Mouse (Mus musculus) forebrain, embryonic 14.5 days (tissue): ENCODE data around the gene Fam118b. TPM values are rescaled to one million over a fixed set of nuclear protein-coding genes. Genes with fewer than 3 reads are reported as not detected.

ENCODE experiments used
- ATAC-seq: fragments of 200-750 bp; cut with Nextera tagmentation; 2 replicates; pipeline ENCODE4 v1.8.0; 2017; ENCODE audit warnings: mild to moderate bottlenecking, moderate library complexity
- DNase-seq: peaks from one replicate; pipeline ENCODE4 v3.0.0-alpha.2; 2015; ENCODE audit warnings: low spot score
- H3K27ac ChIP-seq: fragments of 300-500 bp; sonication (generic); 2 replicates; pipeline ENCODE4 v1.5.1; 2014; ENCODE audit warnings: low read depth, mild to moderate bottlenecking, control low read depth, low read length, moderate library complexity
- H3K27me3 ChIP-seq: fragments of 300-500 bp; sonication (generic); replicated peaks from 2 replicates; pipeline ENCODE4 v1.6.1; 2014; ENCODE audit warnings: low read length, control low read depth, mixed read lengths; ENCODE audit not compliant: control insufficient read depth, insufficient read depth
- H3K36me3 ChIP-seq: fragments of 300-500 bp; sonication (generic); 2 replicates; pipeline ENCODE4 v1.6.1; 2014; ENCODE audit warnings: low read length, control low read depth; ENCODE audit not compliant: control insufficient read depth, insufficient read depth
- H3K4me1 ChIP-seq: fragments of 300-500 bp; sonication (generic); 2 replicates; pipeline ENCODE4 v1.6.1; 2014; ENCODE audit warnings: antibody characterized with exemption, low read length, control low read depth; ENCODE audit not compliant: control insufficient read depth, insufficient read depth
- H3K4me2 ChIP-seq: fragments of 300-500 bp; sonication (generic); 2 replicates; pipeline ENCODE4 v1.6.1; 2014; ENCODE audit warnings: mild to moderate bottlenecking, control low read depth, low read length
- H3K4me3 ChIP-seq: fragments of 300-500 bp; sonication (generic); 2 replicates; pipeline ENCODE4 v1.5.1; 2014; ENCODE audit warnings: low read depth, low read length, control low read depth
- H3K9ac ChIP-seq: fragments of 300-500 bp; sonication (generic); 2 replicates; pipeline ENCODE4 v1.6.1; 2014; ENCODE audit warnings: mild to moderate bottlenecking, low read length, control low read depth, moderate library complexity
- H3K9me3 ChIP-seq: fragments of 300-500 bp; sonication (generic); replicated peaks from 2 replicates; pipeline ENCODE4 v1.6.1; 2016; ENCODE audit warnings: low read length, control low read depth, mixed read lengths; ENCODE audit not compliant: control insufficient read depth
- WGBS: fragments of 180-500 bp; shearing (Covaris S2); extraction: QIAGEN DNeasy Blood & Tissue Kit; methylation state at CpG from one replicate; pipeline ENCODE4 v1.1.7; 2014; 5-methylcytosine and 5-hydroxymethylcytosine counted together
- polyA plus RNA-seq: library from polyadenylated mRNA; unstranded; fragments of >200 nt; fragmentation: Nextera tagmentation; extraction: Ambion mirVana; gene quantifications from 2 replicates; pipeline ENCODE4 v1.2.1, GENCODE M21; 2014

Fam118b gene
- polyA plus RNA-seq, 1 experiment from 2014 or later: 95.0 TPM

DNA sequence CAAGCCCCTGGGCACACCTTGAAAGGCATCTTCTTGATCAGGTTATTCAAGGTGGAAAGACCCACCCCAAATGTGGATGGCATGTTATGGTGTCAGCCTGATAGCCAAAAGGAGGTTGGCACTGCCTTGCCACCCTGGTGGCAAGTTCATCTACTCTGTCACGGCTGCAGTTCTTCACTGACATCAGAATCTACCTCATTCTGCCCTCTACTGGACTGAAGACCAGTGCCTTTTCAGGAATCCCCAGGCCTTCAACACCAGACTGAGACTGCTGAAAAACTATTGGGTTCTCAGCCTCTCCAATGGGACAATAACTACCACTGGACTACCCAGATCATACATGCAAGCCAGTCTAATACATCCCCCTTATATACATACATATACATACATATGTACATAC is 27.9 kb downstream of the Fam118b start:
- ATAC-seq (no peak), DNase-seq (no peak)
- H3K4me2 ChIP-seq: no peak overlapping the region
- no peaks in the 10 kb centered on the region for H3K27me3 ChIP-seq
- no peak overlapping the region for H3K9ac ChIP-seq
- no peaks in the 10 kb centered on the region for H3K9me3 ChIP-seq
- no peaks in the 10 kb centered on the region for H3K4me1 ChIP-seq
- H3K4me3 ChIP-seq: no peak overlapping the region
- H3K36me3 ChIP-seq: peaks cover 11% of the 10 kb centered on the region
- no peak overlapping the region for H3K27ac ChIP-seq
- 79% methylated on average over 1 of the region's 1 CpGs for WGBS

DNA sequence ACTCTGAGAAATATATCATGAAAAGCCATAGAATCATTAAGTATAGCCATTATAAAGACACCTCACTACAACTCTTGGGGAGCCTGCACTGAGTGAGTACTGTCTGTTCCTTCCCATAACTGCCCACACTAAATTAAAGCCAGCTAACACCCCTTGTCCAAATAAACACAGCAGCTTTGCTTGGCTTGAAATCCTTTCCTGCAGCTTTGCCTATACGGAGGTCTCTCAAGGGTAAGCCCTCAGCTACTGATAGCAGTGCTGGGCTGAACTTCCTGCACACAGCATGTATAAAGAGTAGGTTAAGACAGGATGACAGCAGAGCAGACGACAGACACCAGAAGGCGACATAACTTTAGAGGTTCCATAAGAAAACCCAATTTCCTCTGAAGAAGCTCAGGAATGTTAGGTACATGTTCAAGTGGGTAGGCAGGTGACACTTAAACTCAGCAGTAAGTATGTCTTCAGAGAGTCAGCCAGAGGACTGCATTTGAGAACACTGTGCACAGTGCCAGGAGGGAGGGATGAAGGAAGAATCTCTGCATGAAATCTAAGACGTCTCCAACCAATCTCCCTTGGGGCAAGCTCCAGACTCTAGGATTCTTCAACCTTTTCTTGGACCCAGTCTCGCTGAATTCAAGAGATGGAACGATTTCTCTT is 28.6 kb downstream of the Fam118b start:
- no peaks in the 10 kb centered on the region for H3K27me3 ChIP-seq
- DNase-seq (no peak), ATAC-seq (no peak)
- no peaks in the 10 kb centered on the region for H3K9me3 ChIP-seq
- WGBS: 86% methylated on average over 6 of the region's 6 CpGs
- H3K27ac ChIP-seq: no peak overlapping the region
- H3K4me1 ChIP-seq: no peaks in the 10 kb centered on the region
- no peak overlapping the region for H3K4me2 ChIP-seq
- H3K9ac ChIP-seq: no peak overlapping the region
- H3K36me3 ChIP-seq: peaks cover 18% of the 10 kb centered on the region
- H3K4me3 ChIP-seq: no peak overlapping the region

DNA sequence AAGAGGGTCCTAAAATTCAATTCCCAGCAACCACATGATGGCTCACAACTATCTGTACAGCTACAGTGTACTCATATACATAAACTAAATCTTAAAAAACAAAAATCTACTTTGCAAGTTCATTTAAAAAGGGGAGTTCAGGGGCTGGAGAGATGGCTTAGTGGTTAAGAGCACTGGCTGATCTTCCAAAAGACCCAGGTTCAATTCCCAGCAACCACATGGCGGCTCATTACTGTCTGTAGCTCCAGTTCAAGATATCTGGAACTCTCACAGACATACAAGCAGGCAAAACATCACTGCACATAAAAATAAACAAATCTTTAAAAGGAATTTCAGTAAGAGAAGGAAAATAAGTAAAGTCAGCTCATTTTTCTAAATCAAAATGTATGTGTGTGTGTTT is 29.2 kb downstream of the Fam118b start:
- Histone ChIP-seq H3K27me3 (no peaks in the 10 kb centered on the region), H3K9me3 (no peaks in the 10 kb centered on the region), H3K4me1 (no peaks in the 10 kb centered on the region), H3K9ac (no peak overlapping the region), H3K4me3 (no peak overlapping the region), H3K36me3 (peaks cover 23% of the 10 kb centered on the region), H3K27ac (no peak overlapping the region), H3K4me2 (no peak overlapping the region)
- WGBS: 92% methylated on average over 1 of the region's 1 CpGs
- no peak for ATAC-seq
- no peak for DNase-seq

GRCm38 (mm10) chr9:35235996-35236395 is 31.6 kb downstream of the Fam118b start:
- whole genome bisulfite sequencing: 61% methylated on average over 3 of the region's 3 CpGs
- Histone ChIP-seq H3K27me3 (no peaks in the 10 kb centered on the region), H3K9ac (no peak overlapping the region), H3K9me3 (no peaks in the 10 kb centered on the region), H3K4me1 (no peaks in the 10 kb centered on the region), H3K36me3 (peaks cover 35% of the 10 kb centered on the region), H3K4me3 (no peak overlapping the region), H3K4me2 (no peak overlapping the region), H3K27ac (no peak overlapping the region)
- no peak for DNase-seq
- no peak for ATAC-seq

- WGBS: 95% methylated on average over 3 of the region's 3 CpGs
- no peak overlapping the region for H3K27ac ChIP-seq
- no peaks in the 10 kb centered on the region for H3K27me3 ChIP-seq
- H3K4me3 ChIP-seq: no peak overlapping the region
- H3K36me3 ChIP-seq: peaks cover 32% of the 10 kb centered on the region
- H3K9ac ChIP-seq: no peak overlapping the region
- ATAC-seq: no peak
- H3K4me1 ChIP-seq: no peaks in the 10 kb centered on the region
- H3K4me2 ChIP-seq: no peak overlapping the region
- H3K9me3 ChIP-seq: no peaks in the 10 kb centered on the region
- DNase-seq: no peak
Observed at GRCm38 (mm10) chr9:35228671-35229070, 38.9 kb downstream of the Fam118b start.

GRCm38 (mm10) chr9:35223466-35223865 is 44.1 kb downstream of the Fam118b start:
- no peak for ATAC-seq

DNA sequence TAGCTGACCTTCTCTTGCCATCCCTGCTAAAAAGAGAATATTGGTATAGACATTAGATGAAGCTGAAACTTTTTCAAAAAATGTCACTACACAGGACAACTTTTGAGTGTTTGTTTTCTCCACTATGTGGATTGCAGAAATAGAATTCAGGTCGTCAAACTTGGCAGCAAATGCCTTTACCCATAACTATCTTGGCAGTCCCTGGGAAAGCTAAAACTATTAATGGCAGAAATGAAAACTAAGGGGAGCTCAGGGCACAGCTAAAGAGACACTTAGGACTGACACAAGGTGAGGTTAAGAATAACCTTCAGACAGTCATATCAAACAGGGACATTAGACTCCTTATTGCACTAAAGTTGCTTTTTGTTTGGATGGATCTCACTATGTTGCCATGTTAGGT is 49.6 kb downstream of the Fam118b start:
- Histone ChIP-seq H3K4me1 (no peaks in the 10 kb centered on the region), H3K4me3 (no peak overlapping the region), H3K27ac (no peak overlapping the region), H3K4me2 (no peak overlapping the region), H3K27me3 (no peaks in the 10 kb centered on the region), H3K9ac (no peak overlapping the region), H3K9me3 (no peaks in the 10 kb centered on the region), H3K36me3 (peaks cover 88% of the 10 kb centered on the region)
- WGBS: 79% methylated on average over 1 of the region's 1 CpGs
- DNase-seq (no peak), ATAC-seq (no peak)

More at GRCm38 (mm10) chr9:35223466-35223865, 44.1 kb downstream of the Fam118b start:
- Histone ChIP-seq H3K27me3 (no peaks in the 10 kb centered on the region), H3K4me1 (no peaks in the 10 kb centered on the region), H3K27ac (no peak overlapping the region), H3K4me3 (no peak overlapping the region), H3K36me3 (peaks cover 61% of the 10 kb centered on the region), H3K9me3 (no peaks in the 10 kb centered on the region), H3K4me2 (no peak overlapping the region), H3K9ac (no peak overlapping the region)
- 98% methylated on average over 3 of the region's 3 CpGs for WGBS
- DNase-seq: no peak

- 35% methylated on average over 26 of the region's 26 CpGs for WGBS
- Histone ChIP-seq H3K27ac (no peak overlapping the region), H3K4me1 (peaks cover 10% of the 10 kb centered on the region), H3K36me3 (peaks cover 49% of the 10 kb centered on the region), H3K4me3 (peak overlapping the region; percentile 85), H3K27me3 (no peaks in the 10 kb centered on the region), H3K9me3 (no peaks in the 10 kb centered on the region), H3K9ac (peak overlapping the region; percentile 83), H3K4me2 (peak overlapping the region; percentile 94)
- no peak for DNase-seq
- ATAC-seq: no peak
Observed at GRCm38 (mm10) chr9:35211573-35212511, 55.8 kb downstream of the Fam118b start.
